Mouse (Mus musculus): ENCODE data around the gene Ipmk. TPM values are rescaled to one million over a fixed set of nuclear protein-coding genes. Genes with fewer than 3 reads are reported as not detected.

Ipmk gene
- total RNA-seq, 2 experiments from 2014 or later: 49.8 to 53.6 TPM

DNA sequence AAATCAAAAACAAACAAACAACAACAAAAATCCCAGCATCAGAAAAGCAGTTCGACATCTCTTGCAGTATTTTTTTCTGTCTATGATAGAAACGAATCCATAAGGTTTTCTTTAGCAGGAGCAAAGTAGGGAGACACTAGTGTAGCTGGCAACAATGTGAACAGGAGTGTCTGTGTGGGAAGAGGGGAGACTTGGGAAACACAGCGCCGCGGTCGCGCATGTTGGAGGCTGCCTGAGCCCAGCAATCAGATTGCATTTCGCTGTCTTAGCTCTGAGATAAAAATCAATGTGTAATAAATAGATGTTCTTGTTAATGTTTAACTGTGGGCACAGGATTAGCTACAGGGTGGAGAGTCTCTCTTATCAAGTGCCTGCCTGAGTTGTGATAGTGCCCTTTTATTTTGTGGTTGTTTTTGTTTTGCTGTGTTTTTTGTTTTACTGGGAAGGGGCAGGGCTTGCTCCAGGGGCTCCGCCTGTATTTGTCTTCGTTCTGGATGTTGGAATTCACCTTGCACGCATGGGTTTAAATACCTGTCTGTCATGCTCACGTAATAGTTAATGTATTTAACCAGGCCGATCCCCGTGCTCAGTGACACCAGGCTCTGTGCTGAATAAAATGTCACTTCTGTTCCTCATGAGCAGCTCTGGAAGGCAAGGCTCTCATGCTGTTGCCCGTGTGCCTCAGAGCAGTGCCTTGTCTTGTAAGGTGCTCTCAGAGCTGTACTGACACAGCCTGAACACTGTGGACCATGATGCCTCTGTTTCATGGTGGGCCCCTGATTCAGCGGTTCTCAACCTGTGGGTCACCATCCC, 20.8 kb downstream of the Ipmk start:
- no peak for ATAC-seq (ENCODE audit: poor library complexity, severe bottlenecking)

GRCm38 (mm10) chr10:71369466-71369865, 21.9 kb downstream of the Ipmk start:
- ATAC-seq (ENCODE audit: poor library complexity, severe bottlenecking): peak; percentile 98

DNA sequence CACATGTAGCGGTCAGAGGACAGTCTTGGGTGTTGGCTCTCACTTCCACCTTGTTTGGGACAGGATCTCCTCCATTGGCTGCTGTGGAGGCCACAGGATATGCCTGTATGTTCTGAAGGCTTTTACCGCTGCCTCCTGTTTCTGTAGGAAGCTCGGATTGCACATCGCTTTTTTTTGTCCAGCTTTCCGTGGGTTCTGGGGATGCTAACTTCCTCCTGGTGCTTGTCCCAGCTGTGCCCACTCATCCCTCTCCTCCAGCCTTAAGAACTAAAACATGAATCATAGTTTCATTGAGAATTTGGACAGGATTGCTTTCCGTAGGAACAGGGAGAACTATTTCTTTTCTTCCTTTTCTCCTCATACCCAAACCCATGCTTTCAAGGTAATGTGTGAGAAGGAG, 24.3 kb downstream of the Ipmk start:
- ATAC-seq (ENCODE audit: poor library complexity, severe bottlenecking): no peak

- no peak for ATAC-seq (ENCODE audit: poor library complexity, severe bottlenecking)
These were observed 26.1 kb downstream of the Ipmk start for GRCm38 (mm10) chr10:71373706-71374105.

- no peak for ATAC-seq (ENCODE audit: poor library complexity, severe bottlenecking)
These were observed 28.5 kb downstream of the Ipmk start for GRCm38 (mm10) chr10:71376014-71376413.

DNA sequence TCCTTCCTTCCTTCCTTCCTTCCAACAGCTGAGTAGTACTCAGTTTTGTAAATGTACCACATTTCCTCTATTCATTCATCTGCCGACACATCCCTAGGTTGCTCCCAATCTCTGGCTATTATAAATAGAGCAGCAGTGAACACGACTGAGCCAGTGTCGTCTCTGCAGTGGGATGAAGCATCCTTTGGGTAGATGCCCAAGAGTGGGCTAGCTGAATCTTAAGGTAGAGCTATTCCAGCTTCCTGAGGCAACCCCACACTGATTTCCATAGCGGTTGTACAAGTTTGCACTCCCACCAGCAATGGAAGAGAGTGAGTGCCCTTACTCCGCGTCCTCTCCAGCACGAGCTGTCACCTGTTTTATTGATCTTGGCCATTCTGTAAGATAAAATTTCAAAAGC, 32.8 kb downstream of the Ipmk start:
- ATAC-seq (ENCODE audit: poor library complexity, severe bottlenecking): no peak

- ATAC-seq (ENCODE audit: poor library complexity, severe bottlenecking): no peak
These were observed 34.0 kb downstream of the Ipmk start for GRCm38 (mm10) chr10:71381471-71382033.

DNA sequence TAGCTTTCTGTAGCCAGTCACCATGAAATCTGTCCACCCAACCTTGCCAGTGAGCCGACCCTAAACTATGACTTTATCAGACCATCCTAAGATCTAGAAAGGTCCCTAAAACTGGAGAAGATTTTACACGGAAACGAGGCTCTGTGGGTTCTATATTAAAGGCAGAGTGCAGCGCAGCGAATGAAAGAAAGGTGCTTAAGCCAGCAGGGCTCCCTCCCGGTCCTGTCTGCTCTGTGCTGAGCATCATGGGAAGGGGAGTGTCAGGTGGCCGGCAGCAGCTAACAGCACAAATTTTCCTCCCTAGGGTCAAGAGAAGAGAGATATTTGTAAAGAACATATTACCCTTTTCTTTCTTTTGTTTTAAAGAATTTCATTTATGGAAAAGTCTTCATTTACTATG, 34.5 kb downstream of the Ipmk start:
- no peak for ATAC-seq (ENCODE audit: poor library complexity, severe bottlenecking)

DNA sequence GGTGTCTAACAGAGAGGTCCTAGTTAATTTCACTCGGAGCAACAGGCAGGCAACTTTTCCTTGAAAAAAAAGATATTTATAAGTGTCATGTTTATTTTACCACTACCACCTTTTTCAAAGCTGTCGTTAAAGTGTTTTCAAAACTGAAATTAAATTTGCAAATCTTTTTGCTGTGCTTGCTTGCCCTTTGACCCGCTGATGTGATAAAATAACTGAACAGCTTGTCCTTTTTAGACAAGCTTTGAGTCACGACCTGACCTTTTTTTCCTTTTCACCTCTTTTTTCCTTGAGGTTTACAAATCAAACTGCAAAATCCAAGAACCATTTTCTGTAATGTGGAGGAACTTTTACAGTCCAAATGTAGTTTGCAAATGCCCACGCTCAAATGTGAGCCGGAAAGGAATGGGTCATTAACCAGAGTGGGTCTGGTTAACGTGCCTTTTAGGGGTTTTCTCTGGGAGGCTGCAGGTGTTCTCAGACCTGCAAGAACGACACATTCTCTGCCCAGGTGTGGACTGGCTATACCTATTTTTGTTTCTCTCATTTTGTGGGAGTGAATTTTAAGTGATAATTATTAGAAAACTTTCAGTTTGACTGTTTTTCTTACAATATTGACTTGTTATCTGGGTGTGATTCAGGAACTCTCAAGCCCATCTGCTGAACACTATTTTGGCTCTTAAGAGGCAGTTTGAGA, 35.4 kb downstream of the Ipmk start:
- no peak for ATAC-seq (ENCODE audit: poor library complexity, severe bottlenecking)

GRCm38 (mm10) chr10:71383552-71383924, 36.0 kb downstream of the Ipmk start:
- peak; percentile 67 for ATAC-seq (ENCODE audit: poor library complexity, severe bottlenecking)

DNA sequence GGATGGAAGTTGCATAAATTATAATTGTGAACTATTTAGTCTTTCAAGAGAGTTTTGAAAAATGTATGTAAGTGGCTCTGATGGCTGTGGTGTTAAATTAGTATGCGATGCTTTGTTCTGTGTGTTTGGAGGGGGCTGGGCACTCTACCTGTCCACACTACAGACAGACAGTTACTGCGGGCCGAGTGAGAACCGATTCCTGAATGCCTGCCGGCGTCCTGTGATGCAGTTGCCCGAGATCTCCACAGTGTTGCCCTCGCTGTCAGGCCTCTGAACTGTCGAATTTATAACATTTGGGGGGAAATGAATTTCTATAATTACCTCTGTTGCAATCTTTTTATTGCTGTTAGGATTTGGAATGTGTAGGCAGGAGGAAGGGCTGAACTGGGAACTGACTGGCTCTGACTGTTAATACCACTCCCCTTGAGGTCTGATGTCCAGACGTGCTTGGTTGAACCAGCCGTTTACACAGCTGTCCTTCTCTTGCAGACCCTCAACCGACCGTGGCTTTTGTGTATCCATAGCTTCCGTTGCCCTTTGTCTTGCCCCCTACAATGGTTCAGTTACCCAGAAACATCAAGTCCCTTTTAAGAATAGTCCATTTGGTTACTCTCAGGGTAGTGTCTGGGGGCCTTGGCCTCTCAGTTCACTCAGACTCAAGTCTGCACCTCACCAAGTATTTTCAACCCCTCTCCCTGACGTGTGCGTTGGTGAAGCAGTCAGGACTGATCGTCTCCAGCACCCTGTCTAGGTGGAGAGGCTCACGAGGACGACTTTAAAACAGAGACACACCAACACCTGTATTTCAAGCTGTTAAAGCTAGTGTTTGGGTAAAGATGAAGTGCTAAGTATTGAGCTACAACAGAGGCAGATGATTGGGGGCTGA, 36.8 kb downstream of the Ipmk start:
- ATAC-seq (ENCODE audit: poor library complexity, severe bottlenecking): no peak

DNA sequence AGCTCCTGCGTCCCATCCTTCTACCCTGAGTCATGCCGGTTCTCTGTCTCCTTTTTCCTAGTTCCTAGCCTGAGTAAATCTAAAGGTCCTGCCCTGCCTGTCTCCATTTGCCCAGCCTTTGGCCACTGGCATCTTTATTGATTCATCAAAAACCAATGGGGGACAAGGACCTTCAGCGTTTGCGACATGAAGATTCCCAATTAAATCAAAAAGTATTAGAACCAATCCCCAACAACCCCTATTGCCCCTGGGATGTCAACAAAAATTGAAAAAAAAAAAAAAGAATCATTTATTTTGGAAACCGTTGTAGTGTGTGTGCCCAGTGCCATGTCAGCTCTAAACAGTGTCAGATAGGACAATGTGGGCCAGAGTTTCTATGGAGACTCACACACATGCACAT, 41.7 kb downstream of the Ipmk start:
- no peak for ATAC-seq (ENCODE audit: poor library complexity, severe bottlenecking)

DNA sequence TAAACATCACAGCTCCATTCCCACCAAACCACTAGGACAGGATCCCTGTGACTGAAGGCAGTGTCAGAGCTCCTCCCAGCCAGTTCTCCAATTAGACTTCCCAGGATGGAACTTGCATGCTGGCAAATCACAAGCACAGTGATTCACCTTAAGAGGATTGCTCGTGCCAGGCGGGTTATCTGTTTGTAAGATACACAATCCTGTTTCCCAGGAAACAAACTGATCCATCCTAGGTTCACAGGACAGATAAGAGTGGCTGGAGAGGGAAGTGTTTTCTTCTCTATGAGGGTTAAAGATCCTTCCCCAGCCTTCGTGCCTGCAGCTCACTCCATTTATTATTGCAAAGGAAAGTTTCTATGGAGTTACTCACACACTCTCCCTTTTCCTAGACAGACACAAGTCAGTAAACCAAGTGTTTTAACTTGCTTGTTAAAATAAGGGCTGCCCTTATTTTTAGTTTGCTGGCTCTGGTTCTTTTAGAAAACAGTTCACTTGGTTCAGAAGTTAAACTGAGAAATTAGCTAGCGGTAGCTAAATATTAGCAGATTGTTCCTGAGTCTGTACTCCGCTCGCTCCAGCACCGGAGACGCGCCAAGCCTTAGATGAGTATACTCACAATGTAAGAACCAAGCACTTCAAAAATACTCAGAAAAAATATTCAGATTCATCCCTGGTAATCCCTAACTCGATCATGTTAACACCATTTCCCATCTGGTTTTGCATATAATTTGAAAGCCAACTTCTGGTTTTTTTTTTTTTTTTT, 51.0 kb downstream of the Ipmk start:
- no peak for ATAC-seq (ENCODE audit: poor library complexity, severe bottlenecking)

- ATAC-seq (ENCODE audit: poor library complexity, severe bottlenecking): no peak
These were observed 51.8 kb downstream of the Ipmk start for GRCm38 (mm10) chr10:71399399-71399798.

DNA sequence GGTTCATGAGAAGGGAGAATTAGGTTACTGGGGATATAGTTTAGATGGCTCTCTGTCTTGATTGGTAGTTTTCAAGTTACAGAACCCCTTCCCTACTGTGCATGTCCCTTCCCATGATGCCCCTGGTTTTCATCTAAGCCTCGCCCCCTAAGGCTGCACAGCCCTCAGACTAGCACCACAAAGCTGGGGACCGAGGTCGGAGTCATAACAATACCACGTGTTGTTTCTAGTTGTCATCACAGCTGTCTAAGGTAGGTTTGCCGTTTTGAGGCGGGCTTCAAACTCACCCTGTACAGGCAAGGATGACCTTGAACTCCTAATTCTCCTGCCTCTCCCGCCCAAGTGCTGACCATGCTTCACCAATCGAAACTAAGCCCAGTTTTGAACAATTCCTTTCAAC, 52.4 kb downstream of the Ipmk start:
- ATAC-seq (ENCODE audit: poor library complexity, severe bottlenecking): no peak

GRCm38 (mm10) chr10:71400818-71401646, 53.5 kb downstream of the Ipmk start:
- peak; percentile 70 for ATAC-seq (ENCODE audit: poor library complexity, severe bottlenecking)

DNA sequence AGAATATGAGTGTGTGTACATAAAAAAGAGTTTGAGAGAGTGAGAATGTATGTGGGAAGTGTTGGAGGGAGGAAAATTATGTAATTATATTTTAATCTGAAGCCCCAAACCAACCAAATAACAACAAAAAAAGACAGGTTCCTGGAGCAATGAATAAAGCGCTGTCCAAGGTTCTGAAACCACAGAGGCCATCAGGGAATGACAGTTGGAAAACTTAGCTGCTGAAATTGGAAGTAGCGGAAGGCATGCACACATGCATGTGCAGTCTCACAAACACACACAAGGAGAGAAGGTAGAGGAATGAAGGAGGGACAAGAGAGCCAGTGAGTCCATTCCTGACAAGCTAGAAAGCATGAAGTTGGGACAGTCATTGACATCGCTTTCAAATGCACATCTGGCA, 56.1 kb downstream of the Ipmk start:
- ATAC-seq (ENCODE audit: poor library complexity, severe bottlenecking): no peak

GRCm38 (mm10) chr10:71405523-71406217, 58.1 kb downstream of the Ipmk start:
- no peak for ATAC-seq (ENCODE audit: poor library complexity, severe bottlenecking)

DNA sequence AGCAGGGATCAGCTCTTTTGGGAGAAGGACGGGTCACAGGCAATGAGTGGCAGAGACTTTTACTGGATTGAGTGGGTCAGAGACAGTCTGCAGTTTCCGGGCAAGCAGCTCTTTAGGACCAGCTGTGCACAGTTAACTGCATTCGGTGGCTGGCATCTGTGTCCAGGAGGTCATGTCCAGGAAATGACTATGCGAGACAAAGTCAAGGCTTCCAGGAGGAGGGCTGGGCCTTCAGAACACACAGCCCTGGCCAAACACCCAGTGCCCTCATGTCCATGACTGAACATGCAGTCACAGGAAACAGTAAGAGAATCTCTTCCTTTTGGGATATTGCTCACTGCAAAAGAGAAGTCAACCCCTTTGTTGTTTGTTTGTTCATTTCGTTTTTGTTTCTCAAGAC, 62.4 kb downstream of the Ipmk start:
- no peak for ATAC-seq (ENCODE audit: poor library complexity, severe bottlenecking)

All from megakaryocyte, adult 5-6 weeks (primary cell).